ENCODE assay signal across 9 mouse cellular contexts in genomic region chr5:4496132-4496906, GRCm38 (mm10).
A peak's percentile ranks its signal among the peaks of the same experiment; 100 is the strongest.
DNase-seq lines count a peak whose midpoint lies in the region; ATAC-seq and TF ChIP-seq lines count a peak whose summit lies in the region.
"Had no signal": no experiment of that assay in that cellular context is flagged by ENCODE, and none has a peak within 500 bp of the region (broad histone marks: within the 10 kb centered on the region; RNA-seq: fewer than 3 reads in every experiment).

No protein-coding gene starts in this region.

- peak overlapping the region; percentile 16 for H3K4me2 ChIP-seq in forebrain, embryonic 15.5 days (replicated peaks)

- intact Hi-C loops in heart, postnatal 14 days (cut with DNase I), result loop anchor here (10.0 kb wide), 1 partner anchor 258 kb away; the partner anchor contains the start of gene Fzd1

- no peaks in the 10 kb centered on the region for H3K27me3 ChIP-seq in forebrain, embryonic 15.5 days
- no peaks in the 10 kb centered on the region for H3K27me3 ChIP-seq in testis, adult 2 months (ENCODE audit: control insufficient read depth, insufficient read depth, low read length)

- ATAC-seq in forebrain, embryonic 15.5 days (replicated peaks), result peak; percentile 88
- peak; percentile 25; the same call in 1 of the 2 replicates for ATAC-seq in megakaryocyte, adult 5-6 weeks (ENCODE audit: poor library complexity, severe bottlenecking)

- no peaks in the 10 kb centered on the region for H3K9me3 ChIP-seq in forebrain, embryonic 15.5 days

- TF ChIP-seq CTCF in testis, adult 2 months (IDR thresholded peaks at IDR 0.05; ENCODE audit: control insufficient read depth, insufficient read depth, insufficient replicate concordance, low read depth, low read length), result no peak

- H3K36me3 ChIP-seq in forebrain, embryonic 15.5 days, result no peaks in the 10 kb centered on the region
- no peaks in the 10 kb centered on the region for H3K36me3 ChIP-seq in testis, adult 2 months (ENCODE audit: control insufficient read depth, insufficient read depth, low read length)

- 8% methylated on average over 20 of the region's 20 CpGs for WGBS in forebrain, embryonic 15.5 days

- DNase-seq in NIH3T3 (ENCODE audit: low read depth), result peak; percentile 63
- DNase-seq in heart, postnatal 14 days, result peak; percentile 33 to 35
- DNase-seq in layer of hippocampus, adult 9-11 months, result peak; percentile 63
- no peak for DNase-seq in spleen, postnatal 14 days (ENCODE audit: low spot score in 2 of 2)

- no peak overlapping the region for H3K27ac ChIP-seq in brown adipose tissue, adult 24 weeks (replicated peaks; ENCODE audit: low read depth, low read length)
- H3K27ac ChIP-seq in forebrain, embryonic 15.5 days (replicated peaks), result no peak overlapping the region
- peak overlapping the region; percentile 80 for H3K27ac ChIP-seq in testis, adult 2 months (ENCODE audit: control insufficient read depth, insufficient read depth, low read depth, low read length)
- H3K27ac ChIP-seq: left cerebral cortex, adult 2 months had no signal

- peaks cover 3% of the 10 kb centered on the region; the same call in 1 of the 2 replicates for H3K4me1 ChIP-seq in brown adipose tissue, adult 24 weeks (ENCODE audit: control insufficient read depth, insufficient read depth, insufficient read length, low read length)
- peaks cover 25% of the 10 kb centered on the region for H3K4me1 ChIP-seq in forebrain, embryonic 15.5 days
- peaks cover 3% of the 10 kb centered on the region for H3K4me1 ChIP-seq in testis, adult 2 months (ENCODE audit: control insufficient read depth, insufficient read depth, low read length)

- no peak for TF ChIP-seq POLR2A in testis, adult 2 months (IDR thresholded peaks at IDR 0.05; ENCODE audit: control insufficient read depth, low read depth, low read length)

- no peak overlapping the region for H3K9ac ChIP-seq in forebrain, embryonic 15.5 days (replicated peaks)

- H3K4me3 ChIP-seq in brown adipose tissue, adult 24 weeks (ENCODE audit: insufficient read depth, low read depth, low read length), result peak overlapping the region; percentile 24; the same call in 1 of the 2 replicates
- no peak overlapping the region for H3K4me3 ChIP-seq in forebrain, embryonic 15.5 days
- H3K4me3 ChIP-seq in testis, adult 2 months (ENCODE audit: control insufficient read depth, low read depth, low read length), result no peak overlapping the region
- H3K4me3 ChIP-seq: left cerebral cortex, adult 2 months had no signal

Comparison
In these comparisons a context has a peak if more than half of its experiments do, and no peak if none do; other contexts are left out.
1. DNase-seq: peak in NIH3T3 (single experiment), heart, postnatal 14 days (2 of 2) and layer of hippocampus, adult 9-11 months (single experiment); none in spleen, postnatal 14 days (0 of 2).